Mouse (Mus musculus) G1E (cell line): ENCODE results near the gene Il10.

ENCODE experiments used
- CTCF ChIP-seq: IDR thresholded peaks from 2 replicates; pipeline ENCODE4 v1.5.1; 2012; ENCODE audit warnings: low read depth, low read length, inconsistent platforms, mixed read lengths
- GATA1 ChIP-seq: IDR thresholded peaks from 2 replicates; pipeline ENCODE4 v1.6.1; 2012; ENCODE audit warnings: borderline replicate concordance, low read length, inconsistent platforms, mixed read lengths
- GATA2 ChIP-seq: IDR thresholded peaks from 2 replicates; pipeline ENCODE4 v1.6.1; 2012; ENCODE audit warnings: low read depth, low read length, inconsistent platforms, borderline replicate concordance
- POLR2AphosphoS5 ChIP-seq: IDR thresholded peaks from 2 replicates; pipeline ENCODE4 v1.6.1; 2012; ENCODE audit warnings: low read depth, low read length, inconsistent platforms; ENCODE audit not compliant: insufficient replicate concordance

- no peak for TF ChIP-seq CTCF
- no peak for TF ChIP-seq GATA1
- no peak for TF ChIP-seq GATA2
- TF ChIP-seq POLR2AphosphoS5, result no peak
Observed at GRCm38 (mm10) chr1:131072376-131072990, 52.8 kb downstream of the Il10 start.
